Mouse (Mus musculus): Measurements from ENCODE around the gene Pla2r1. TPM values are rescaled to one million over a fixed set of nuclear protein-coding genes. Genes with fewer than 3 reads are reported as not detected.

The Pla2r1 gene
- polyA plus RNA-seq, 1 experiment = 0.42 TPM

DNA sequence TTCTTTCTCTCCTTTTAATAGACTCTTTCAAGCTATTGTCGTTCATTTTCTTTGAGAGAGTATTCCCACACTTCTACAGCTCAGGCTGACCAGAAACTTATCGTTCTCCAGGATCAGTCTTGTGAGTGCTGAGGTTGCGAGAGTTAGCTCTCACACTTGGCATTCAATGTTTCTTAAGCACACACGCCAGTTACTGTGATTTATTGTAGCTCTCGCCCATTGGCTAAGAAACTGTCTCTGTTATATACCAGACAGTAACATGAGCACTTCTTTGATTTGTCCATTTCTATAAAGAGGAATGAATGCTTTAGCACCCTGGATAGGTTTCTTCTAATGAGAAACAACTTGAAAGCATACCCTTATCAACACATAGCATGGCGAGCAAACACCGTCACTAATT, 185.2 kb downstream of the Pla2r1 start:
- WGBS = 81% methylated on average over 7 of the region's 7 CpGs
- Histone ChIP-seq H3K4me1 (ENCODE audit: control insufficient read depth, insufficient read depth, low read length) (peaks cover 3% of the 10 kb centered on the region), H3K27ac (ENCODE audit: control insufficient read depth, insufficient read depth, low read depth, low read length, poor library complexity) (no peak overlapping the region), H3K4me3 (replicated peaks; ENCODE audit: control insufficient read depth, low read depth, low read length) (no peak overlapping the region)
- TF ChIP-seq POLR2A (IDR thresholded peaks at IDR 0.05; ENCODE audit: borderline replicate concordance, control insufficient read depth, low read depth, low read length) = no peak
- no peak for TF ChIP-seq CTCF (IDR thresholded peaks at IDR 0.05; ENCODE audit: control insufficient read depth, insufficient read depth, low read length)

Other genes with a start within 250 kb of the Pla2r1 start
- 1.8 and 4.7 TPM in 2 replicates for gene Ly75, start 170.0 kb downstream of the Pla2r1 start, polyA plus RNA-seq (2011; ENCODE audit: insufficient read depth, insufficient read length, low replicate concordance, missing spikeins)
- not detected in 2 replicates for gene Itgb6, start 169.3 kb upstream of the Pla2r1 start, polyA plus RNA-seq (2011; ENCODE audit: insufficient read depth, insufficient read length, low replicate concordance, missing spikeins)

All from bone marrow, adult 2 months (tissue).